Mouse (Mus musculus): ENCODE measurements around the gene Stat5b.

The Stat5b gene

DNA sequence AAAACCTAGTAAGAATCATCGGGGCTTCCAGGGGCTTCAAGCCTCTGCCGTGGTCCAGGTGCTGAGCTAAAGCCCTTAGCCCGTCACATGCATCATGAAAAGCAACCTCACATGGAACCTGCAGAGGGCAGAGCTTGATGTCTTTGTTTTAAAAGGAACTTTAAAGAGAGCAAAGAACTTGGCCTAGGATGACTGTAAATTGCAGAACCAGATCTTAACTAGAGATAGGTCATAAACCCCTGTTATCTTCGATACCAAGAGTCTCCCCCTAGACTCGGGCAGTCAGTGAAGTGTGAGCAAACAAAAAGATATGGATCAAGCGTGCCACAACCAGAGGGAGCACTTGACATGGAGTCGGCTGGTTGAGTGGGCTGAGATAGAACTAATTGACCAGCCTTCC, 15.1 kb upstream of the Stat5b start:
- in situ Hi-C loops (cut with MboI) = no loop called here

DNA sequence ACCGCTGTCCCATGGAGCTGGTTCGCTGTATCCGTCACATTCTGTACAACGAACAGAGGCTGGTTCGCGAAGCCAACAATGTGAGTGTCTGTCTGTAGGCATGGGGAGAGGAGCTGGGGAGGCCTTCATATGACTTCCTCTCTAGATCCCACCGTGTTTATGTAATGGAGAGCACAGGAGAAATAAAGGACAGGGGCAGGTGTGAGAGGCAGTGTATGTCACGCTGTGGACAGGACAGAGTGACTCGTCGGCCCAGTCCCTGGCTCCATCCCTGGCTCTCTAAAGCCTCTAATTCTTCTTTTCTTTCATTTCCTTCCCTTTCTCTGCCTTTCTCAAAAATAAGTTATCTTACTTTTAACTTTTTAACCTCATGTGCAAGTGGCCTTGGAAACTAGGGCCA, 12.6 kb upstream of the Stat5b start:
- in situ Hi-C loops (cut with MboI) = no loop called here

DNA sequence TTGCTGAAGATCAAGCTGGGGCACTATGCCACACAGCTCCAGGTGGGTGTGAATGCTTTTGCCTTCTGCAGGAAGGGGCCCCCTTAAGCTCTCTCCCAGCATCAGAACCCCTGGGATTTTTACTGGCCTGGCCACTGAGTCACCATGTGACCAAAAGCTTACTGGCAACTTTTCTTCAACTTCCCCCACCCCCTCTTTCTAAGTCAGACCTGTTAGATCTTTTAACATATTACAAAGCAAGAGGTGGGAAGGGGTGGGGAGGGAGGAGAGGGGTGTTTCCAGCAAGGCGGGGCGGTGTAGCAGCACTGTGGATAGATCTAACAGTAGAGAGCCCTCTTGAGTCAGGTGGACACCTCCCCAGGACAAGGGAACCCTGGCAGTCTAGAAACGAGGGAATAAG, 11.3 kb upstream of the Stat5b start:
- in situ Hi-C loops (cut with MboI) = no loop called here

DNA sequence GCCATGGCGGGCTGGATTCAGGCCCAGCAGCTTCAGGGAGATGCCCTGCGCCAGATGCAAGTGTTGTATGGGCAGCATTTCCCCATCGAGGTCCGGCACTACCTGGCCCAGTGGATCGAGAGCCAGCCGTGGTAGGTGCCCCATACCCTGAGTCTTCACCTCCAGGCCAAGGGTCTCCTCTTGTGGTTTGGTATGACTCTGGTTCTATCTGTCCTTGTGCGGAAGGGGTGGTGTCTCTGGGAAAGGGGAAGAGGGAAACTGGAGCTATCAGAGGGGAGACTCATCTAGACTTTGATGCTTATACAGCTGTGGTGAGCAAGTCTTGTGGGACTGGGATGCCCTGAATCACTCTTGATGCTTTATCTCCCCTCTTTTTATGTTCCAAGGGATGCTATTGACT, 10.8 kb upstream of the Stat5b start:
- in situ Hi-C loops (cut with MboI) = no loop called here

DNA sequence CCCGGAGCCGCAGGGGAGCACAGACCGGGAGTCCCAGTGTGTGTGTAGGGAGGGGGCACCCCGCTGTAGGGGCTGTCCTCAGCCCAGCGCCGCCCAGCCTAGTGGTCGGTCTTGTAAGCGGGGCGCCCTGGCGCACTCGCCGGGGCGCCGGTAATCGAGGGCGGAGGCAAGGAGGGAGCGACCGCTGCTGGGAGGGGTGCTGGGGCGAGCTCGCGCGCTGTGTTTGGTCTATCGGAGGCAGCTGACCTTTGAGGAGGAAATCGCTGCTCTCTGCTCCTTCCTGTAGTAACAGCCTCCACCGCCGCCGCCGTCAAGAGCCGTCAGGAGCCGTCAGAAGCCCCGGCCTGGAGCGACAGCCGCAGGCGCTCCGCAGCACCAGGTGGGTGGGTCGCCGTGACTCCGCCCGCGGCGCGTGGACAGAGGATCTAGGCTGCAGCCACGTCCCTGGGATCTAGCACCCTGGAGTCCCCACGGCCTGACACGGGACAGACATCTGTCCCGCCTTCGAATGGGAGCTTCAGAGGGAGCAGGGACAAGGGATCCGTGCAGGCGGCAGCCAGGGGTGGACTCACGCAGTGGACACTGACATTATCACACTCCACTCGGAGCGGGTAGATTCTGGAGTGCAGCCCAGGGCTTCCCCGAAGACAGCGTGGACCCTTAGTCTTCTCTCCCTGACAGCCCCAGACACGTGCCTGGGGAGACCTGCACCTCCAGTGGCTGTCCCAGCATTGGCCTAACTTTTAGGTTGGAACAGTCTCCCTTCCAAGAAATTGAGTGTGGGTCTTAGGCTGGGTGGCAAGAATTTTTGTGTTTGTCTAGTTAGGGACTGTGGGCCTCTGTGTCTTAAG, 9.9 kb upstream of the Stat5b start:
- in situ Hi-C loops (cut with MboI) = no loop called here

DNA sequence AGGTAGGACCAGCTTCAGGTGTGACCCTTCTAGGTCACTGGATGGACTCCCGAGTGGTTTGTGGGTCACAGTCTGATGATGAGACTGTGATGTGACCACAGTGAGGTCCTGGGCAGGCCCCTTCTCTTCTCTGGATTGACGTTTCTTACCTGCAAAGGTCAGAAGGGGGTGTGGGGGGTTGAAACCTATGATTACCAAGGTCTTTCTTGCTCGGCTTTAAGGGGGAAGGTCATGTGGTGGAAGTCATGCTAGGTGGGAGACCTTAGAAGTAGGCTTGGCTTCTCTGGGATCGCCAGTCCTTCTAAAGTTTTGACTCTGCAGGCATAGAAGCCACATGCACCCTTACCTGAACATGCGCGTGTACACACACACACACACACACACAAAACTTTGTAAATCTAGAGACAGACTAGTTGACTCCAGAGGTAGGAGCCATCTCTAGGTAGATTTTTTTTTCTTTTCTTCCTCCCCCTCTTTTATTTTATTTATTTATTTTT, 9.1 kb upstream of the Stat5b start:
- in situ Hi-C loops (cut with MboI) = no loop called here

DNA sequence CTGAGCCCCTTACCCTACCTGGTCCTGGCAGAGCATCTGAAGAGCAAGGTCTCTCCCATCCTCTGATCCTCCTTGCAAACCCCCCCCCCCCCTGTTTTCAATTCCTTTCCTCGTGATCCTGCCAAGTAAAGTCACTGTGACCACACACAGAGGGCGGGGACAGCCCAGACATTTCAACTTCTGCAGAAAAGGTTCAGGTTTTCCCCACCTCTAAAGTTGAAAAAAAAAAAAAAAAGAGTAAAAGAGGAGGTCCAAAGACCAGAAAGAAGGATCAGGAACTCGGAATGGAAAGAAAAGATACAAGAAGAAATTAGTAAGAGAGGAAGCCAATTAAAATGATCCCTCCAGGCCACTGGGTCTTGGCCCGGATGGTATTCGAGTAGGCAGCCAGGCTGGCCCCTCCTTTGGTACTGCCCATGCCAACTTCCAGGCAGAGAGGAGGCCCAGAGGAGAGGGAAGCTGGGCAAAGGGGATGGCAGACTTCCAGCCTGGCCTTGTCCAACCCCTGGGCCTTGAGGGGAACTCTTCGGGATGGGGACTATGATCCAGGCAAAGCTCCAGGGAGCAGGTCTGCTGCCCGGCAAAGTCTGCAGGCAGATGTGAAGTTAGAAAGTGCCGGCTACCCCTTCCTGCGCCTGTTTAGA, 8.5 kb upstream of the Stat5b start, which contains the start of gene Stat5a:
Gene Stat5a, plus strand, starts transcription at position 417 of the 644 bp plus-strand sequence.
- in situ Hi-C loops (cut with MboI) = no loop called here

DNA sequence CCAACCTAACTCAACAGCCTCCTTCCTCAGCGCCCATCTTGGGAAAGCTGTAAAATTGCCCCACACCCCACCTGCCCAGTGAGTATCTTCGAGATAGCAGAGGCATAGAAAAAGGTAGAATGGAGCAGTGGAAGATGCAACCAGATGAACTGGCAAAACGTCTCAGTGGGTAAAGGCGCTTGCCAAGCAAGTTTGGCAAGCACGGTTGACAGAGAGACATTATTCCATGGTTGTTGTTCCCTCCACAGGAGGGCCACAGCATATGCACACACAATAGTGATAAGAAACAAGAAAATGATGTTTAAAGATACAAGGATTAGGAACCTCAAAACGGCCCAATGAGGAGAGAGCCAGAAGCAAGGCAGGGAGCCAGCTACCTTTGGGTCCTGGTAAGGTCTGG, 7.4 kb upstream of the Stat5b start:
- in situ Hi-C loops (cut with MboI) = no loop called here

DNA sequence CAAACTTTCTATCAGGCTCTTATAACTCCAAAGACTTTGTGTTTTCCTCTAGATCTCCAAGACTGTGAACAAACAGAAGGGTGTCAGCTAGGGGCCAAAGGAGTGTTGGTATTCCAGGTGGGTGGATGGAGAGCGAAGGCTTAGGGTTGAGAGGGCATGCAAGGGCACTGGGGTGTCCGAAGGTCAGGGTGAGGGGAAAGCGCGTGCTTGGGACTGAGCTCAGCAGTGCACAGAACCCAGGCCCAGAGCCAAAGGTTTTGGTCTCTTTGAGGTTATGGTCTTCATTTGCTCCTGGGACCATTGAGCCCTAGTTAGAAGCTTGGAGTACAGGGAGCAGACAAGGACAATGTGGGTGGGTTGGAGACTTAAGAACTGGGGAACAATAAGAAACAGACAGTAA, 4.7 kb upstream of the Stat5b start:
- in situ Hi-C loops (cut with MboI) = no loop called here

DNA sequence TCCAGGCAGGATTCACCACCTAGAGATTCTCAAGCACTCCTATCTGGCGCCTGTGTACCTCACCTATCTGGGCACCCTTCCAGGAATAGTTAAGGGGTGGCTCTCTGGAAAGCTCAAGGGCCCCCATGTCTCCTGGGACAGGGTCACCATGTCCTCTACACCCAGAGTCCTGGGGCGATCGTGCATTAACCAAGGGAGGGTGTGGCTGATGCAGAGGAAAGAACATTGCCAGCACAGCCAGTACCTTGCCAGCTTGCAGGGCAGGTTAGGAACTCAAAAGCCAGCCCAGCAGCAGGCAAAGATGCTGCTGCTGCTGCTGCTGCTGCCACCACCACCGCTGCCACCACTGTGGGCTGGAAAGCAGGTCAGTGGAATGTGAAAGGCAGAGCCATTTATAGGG, 3.7 kb upstream of the Stat5b start:
- in situ Hi-C loops (cut with MboI) = no loop called here

DNA sequence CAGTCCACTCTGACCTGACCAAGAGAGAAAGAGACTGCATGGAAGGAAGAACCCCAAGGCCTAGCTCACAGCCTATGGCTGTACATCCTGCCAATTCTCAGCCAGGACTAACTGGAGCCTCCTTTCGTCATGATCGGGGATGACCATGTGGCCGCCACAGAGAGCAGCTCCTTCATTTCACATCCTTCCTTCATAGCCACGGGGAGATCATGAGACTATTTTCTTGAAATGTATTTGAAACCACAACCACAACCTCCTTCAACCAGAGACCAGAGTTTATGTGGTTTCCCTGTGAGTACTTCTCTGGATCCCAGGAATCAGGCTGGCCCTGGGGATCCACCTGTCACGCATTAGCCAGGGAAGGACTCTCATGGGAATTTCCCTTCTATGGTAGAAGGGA, 2.5 kb upstream of the Stat5b start:
- in situ Hi-C loops (cut with MboI) = no loop called here

DNA sequence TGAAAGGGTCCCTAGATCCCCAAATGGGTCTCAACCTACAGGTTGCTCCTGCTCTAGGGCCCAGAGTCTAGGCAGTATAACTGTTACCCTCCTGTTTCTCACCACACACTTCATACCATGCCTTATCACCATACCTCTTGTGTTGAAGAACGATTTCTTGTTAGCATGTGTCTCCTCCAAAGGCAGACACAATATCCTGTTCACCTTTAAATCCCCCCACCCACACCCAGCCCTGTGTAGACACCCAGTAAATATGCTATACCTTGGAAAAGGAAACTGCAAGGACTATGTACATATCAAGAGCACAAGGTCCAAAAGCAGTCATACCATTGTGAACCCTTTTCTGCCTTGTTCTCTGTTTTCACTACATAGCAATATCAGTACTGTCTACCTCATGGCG, 1.6 kb upstream of the Stat5b start:
- in situ Hi-C loops (cut with MboI) = no loop called here

DNA sequence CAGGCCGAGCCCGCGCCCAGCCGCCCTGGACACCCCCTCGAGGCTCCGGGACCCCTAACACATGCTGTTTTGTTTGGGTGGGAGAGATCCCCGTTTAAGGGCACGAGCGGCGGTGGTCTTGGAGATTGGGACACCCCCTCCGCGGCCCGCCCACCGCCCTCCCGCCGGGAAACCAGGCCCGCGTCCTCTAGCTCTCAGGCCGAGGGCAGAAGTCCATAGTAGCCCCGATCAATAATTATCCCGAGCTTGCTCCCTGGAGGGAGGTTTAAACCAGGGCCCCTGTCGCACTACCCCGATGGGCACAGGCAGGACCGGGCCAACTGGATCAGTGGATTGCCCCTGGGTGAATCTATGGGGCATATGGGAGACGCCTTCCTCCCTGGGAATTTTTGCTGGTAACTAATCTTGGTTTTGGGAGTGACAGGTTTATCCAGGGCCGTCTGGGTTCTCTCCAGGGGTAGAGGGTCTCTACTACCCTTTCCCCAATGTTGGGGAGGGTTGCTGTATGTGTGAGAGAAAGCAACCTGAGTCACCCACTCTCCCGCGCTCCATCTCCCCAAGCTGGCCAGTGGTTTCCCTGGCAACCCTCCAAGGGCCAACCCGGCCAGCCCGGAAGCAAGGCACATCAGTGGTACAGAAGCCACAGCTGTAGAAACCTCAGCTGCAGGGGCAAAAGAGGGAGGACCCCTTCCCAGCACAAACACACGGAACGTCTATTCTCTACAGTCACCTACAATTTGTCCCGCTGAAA, 429 bp upstream of the Stat5b start:
- in situ Hi-C loops (cut with MboI) = no loop called here

DNA sequence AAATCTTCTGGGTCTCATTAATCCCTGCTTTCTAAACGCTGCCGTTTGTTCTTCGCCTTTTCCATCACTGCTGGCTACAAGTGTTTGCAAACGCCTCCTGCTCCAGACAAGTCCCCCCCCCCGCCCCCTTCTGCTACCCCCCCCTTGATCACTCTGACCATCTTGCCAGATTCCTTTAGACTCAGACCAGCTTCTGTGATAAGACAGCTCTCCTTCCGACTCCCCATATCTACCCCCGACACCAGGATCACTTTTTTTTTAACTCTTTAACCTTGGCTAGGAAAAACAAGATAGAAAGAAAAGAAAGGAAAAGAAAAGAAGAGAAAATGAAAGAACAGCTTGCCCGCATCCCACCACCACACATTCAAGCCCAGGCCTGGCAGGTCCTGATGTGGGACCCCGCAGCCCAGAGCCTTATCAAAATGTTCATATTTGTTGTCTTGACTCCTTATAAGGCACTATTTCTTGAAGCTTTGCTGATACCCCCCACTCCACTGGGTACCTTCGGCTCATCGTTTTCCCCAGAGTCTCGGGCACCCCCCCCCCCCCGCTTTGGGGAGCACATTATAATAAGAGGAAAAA, 977 bp downstream of the Stat5b start:
- in situ Hi-C loops (cut with MboI) = no loop called here

DNA sequence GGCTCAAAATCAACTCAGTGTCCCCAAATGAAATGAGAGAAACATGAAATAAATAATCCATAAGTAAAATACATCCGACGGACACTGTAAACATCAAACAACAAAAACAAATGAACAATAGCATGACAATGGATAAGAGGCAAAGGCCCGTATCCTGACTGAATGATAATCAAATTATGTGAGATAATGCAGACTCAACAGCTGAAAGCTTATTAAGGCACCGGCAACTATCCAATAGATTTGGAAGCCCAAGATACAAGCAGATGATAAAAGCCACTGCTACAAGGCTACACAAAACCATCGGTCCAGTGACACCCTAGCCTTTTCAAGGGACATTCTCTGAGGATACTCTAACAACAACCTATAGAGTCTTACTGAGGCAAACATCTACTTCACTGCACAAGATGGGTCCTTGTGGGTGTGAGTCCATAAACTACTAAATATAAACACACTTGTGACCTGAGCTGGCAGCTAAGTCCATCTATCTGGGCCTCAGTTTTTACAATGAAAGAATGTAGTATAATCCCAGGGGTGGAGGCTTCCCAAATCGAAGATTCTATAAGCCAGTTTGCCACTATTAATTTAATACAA, 1.6 kb downstream of the Stat5b start:
- in situ Hi-C loops (cut with MboI) = no loop called here

DNA sequence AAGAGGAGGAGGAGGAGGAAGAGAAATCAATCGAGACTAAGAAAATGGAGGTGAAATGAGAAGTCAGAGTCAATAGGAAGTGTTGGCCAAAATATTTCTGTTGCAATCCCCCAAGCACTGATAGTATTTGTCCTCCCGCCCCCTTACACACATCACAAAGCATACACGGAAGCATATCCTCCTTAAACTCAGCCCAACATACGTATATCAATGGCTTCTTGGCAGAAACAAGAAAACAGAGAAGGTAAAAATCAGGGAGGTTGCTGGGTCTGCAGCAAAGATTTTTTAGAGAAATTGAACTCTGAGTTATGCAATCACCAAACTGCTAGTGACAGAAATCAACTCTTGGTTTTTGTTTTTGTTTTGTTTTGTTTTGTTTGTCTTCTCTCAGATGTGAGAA, 2.4 kb downstream of the Stat5b start:
- in situ Hi-C loops (cut with MboI) = no loop called here

DNA sequence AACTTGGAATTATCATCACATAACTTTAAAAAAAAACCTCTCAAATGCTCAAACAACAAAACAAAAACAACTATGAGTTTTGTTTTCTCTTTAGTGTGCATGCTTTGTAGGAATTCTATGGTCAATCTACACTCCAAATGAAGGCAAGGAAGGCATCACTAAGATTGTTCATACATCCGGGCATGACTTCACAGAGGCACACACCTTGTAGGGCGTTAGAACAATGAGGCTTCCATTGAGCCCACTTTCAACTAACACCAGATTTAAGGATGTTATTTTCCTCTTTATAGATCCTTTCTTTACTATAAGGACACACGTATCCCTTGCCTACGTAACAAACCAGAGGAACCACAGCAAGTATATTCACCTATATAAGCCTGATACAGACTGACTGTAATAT, 3.0 kb downstream of the Stat5b start:
- in situ Hi-C loops (cut with MboI) = no loop called here

DNA sequence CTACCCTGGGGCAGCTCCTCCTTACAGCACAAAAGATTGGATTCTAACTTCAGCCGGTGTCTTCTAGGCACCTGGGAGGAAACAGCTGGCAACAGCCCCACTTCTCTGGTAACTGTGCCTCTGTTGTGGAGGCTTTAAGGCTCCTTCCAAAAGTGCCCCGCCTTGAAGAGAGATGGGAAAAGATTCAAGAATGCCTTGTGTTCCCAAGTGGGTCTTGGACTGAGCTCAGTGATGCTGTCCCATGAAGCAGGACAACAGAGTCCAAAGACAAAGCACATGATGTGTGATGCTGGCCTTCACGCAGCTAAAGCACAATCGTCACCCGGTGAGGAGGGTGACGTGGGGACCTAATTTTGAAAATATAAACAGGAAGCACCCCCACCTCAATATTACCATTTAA, 4.7 kb downstream of the Stat5b start:
- in situ Hi-C loops (cut with MboI) = no loop called here

DNA sequence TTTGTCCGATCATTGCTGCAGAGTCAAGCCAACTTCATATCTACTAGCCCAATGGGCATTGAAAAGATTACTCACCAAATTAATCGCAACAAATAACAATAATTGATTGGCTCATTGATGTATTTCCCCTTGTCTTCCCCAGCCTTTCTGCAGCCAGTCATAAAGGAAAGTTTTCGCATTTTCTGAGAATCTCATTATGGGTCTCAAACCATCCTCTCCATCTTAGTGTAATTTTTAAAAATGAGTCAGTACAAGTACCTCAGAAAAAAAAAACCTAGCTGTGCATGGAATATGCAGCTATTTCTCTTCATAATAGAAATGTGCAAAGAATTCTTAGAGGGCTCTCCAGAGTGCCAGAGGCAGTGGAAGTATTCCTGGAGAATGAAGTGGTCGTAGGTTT, 6.4 kb downstream of the Stat5b start:
- in situ Hi-C loops (cut with MboI) = no loop called here

DNA sequence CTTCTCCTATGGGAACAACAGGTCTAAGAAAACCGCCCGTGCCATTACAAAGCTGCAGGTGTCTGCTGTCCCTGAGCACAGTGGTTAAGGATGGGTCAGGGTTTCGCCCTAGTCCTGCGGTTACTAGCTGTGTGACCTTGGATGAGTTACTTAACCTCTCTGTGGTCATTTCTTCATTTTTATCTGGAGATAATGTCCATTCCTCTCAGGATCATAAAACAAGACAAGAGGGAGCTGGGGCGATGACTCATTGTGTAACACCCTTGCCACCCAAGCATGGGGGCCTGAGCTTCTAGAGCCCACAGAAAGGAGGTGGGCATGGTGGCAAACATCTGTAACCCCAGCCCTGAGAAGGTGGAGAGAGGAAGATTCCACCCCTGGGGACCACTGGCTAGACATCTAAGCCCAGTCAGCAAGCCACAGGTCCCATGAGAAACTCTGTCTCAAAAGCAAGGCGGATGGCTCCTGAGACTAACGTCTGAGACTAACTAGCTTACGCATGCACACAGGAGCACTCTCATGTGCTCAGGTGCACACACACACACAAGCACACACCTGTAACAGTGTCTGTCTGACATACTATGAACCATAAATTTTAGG, 7.4 kb downstream of the Stat5b start:
- in situ Hi-C loops (cut with MboI) = no loop called here

DNA sequence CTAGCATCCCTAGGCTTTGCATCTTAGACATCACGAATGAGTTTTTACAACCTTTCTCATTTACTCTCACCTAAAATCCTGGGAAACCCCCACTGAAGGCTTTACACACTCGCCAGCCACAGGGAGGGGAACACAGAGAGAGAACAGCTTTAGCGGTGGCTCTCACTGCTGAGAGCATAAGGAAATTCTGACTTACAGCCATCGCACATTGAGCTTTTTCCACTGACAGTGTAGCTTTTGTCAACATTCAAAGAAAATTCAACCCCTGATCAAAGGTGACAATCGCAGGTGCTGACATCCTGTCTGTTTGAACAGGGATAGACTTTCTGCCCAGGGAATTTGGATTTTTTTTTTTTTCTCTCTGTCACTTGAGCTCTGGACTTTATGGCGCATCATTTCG, 8.5 kb downstream of the Stat5b start:
- in situ Hi-C loops (cut with MboI) = no loop called here

DNA sequence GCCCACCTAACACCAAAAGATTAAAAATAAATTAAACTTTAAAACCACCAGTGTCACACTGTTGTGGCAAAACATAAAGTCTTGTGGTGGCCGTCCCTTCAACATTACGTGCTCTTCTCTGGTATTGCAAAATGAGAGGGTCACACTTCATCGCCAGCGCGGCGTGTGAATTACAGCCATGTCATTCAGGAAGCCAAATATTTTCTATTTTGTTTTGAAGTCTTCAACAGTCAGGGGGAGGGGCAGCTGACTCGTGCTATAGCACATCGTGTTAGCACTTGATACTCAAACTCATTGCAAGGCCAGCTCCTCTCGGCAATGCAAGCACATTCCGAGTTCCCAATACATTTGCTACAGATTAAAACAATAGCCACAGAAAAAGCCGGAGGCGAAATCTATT, 9.7 kb downstream of the Stat5b start:
- in situ Hi-C loops (cut with MboI) = no loop called here
